Mouse (Mus musculus) lung, embryonic 15.5 days (tissue): ENCODE measurements at regions not wholly inside any gene's neighbourhood (a gene's known extent, or its start where the extent isn't known, plus 50 kb on each side); places are given as distances from the start of the nearest gene placed in this dataset.

ENCODE experiments used
- ATAC-seq: fragments of 200-750 bp; cut with Nextera tagmentation; 2 replicates; pipeline ENCODE4 v1.8.0; 2017; ENCODE audit warnings: moderate number of reproducible peaks, borderline replicate concordance; ENCODE audit not compliant: low FRiP score, low TSS enrichment; ENCODE audit errors: extremely low read depth
- H3K27ac ChIP-seq: fragments of 300-500 bp; sonication (generic); 2 replicates; pipeline ENCODE4 v1.5.1; 2015; ENCODE audit warnings: moderate library complexity, mild to moderate bottlenecking, inconsistent platforms
- H3K27me3 ChIP-seq: fragments of 300-500 bp; sonication (generic); 2 replicates; pipeline ENCODE4 v1.6.1; 2015; ENCODE audit warnings: inconsistent platforms
- H3K36me3 ChIP-seq: fragments of 300-500 bp; sonication (generic); 2 replicates; pipeline ENCODE4 v1.6.1; 2015; ENCODE audit warnings: inconsistent platforms
- H3K4me1 ChIP-seq: fragments of 300-500 bp; sonication (generic); 2 replicates; pipeline ENCODE4 v1.6.1; 2015; ENCODE audit warnings: inconsistent platforms
- H3K4me2 ChIP-seq: fragments of 300-500 bp; sonication (generic); 2 replicates; pipeline ENCODE4 v1.6.1; 2015; ENCODE audit warnings: inconsistent platforms, mild to moderate bottlenecking, moderate library complexity
- H3K4me3 ChIP-seq: fragments of 300-500 bp; sonication (generic); 2 replicates; pipeline ENCODE4 v1.5.1; 2015; ENCODE audit warnings: mild to moderate bottlenecking, inconsistent platforms
- H3K9ac ChIP-seq: fragments of 300-500 bp; sonication (generic); 2 replicates; pipeline ENCODE4 v1.6.1; 2015; ENCODE audit warnings: inconsistent platforms
- H3K9me3 ChIP-seq: fragments of 300-500 bp; sonication (generic); 2 replicates; pipeline ENCODE4 v1.6.1; 2016; ENCODE audit warnings: inconsistent platforms
- WGBS: fragments of 180-500 bp; shearing (Covaris S2); methylation state at CpG from one replicate; pipeline ENCODE4 v1.1.7; 2015; 5-methylcytosine and 5-hydroxymethylcytosine counted together

- WGBS: 88% methylated on average over 6 of the region's 6 CpGs
- Histone ChIP-seq H3K4me2 (no peak overlapping the region), H3K4me1 (no peaks in the 10 kb centered on the region), H3K4me3 (no peak overlapping the region), H3K9me3 (no peaks in the 10 kb centered on the region), H3K27me3 (no peaks in the 10 kb centered on the region), H3K36me3 (no peaks in the 10 kb centered on the region), H3K27ac (no peak overlapping the region), H3K9ac (no peak overlapping the region)
- no peak for ATAC-seq
Measured at GRCm38 (mm10) chr5:64485856-64486255, 317.3 kb upstream of the Klf3 start.

DNA sequence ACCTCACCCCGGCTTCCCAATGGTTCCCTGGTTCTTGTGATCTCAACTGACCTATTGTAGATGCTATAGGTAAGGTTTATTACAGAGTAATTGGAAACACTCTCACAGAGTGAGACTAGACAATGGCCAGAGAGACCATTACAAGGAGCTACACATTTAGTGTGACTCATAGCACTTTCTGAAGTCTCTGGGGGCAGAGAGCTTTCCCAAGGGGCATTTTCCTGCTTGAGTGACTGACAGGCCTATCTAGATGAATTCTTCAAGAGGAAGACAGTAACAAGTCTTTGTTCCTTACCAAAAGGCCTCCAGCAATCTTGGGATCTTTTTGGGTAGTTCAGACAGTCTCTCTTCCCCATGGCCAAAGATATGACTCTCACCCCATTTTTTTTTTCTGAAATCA lies 316.4 kb upstream of the Klf3 start:
- H3K9ac ChIP-seq: no peak overlapping the region
- no peaks in the 10 kb centered on the region for H3K4me1 ChIP-seq
- 100% methylated on average over 1 of the region's 1 CpGs for WGBS
- H3K36me3 ChIP-seq: no peaks in the 10 kb centered on the region
- H3K4me2 ChIP-seq: no peak overlapping the region
- no peak for ATAC-seq
- no peak overlapping the region for H3K27ac ChIP-seq
- no peaks in the 10 kb centered on the region for H3K27me3 ChIP-seq
- no peaks in the 10 kb centered on the region for H3K9me3 ChIP-seq
- H3K4me3 ChIP-seq: no peak overlapping the region

GRCm38 (mm10) chr5:64487698-64488398 lies 315.3 kb upstream of the Klf3 start:
- H3K36me3 ChIP-seq: no peaks in the 10 kb centered on the region
- H3K4me1 ChIP-seq: no peaks in the 10 kb centered on the region
- no peak overlapping the region for H3K4me3 ChIP-seq
- no peak overlapping the region for H3K9ac ChIP-seq
- no peak overlapping the region for H3K4me2 ChIP-seq
- H3K9me3 ChIP-seq: no peaks in the 10 kb centered on the region
- H3K27ac ChIP-seq: no peak overlapping the region
- no peak for ATAC-seq
- WGBS: 55% methylated on average over 14 of the region's 14 CpGs
- H3K27me3 ChIP-seq: no peaks in the 10 kb centered on the region

- 89% methylated on average over 4 of the region's 4 CpGs for WGBS
- Histone ChIP-seq H3K4me3 (no peak overlapping the region), H3K9ac (no peak overlapping the region), H3K4me2 (no peak overlapping the region), H3K27ac (no peak overlapping the region), H3K4me1 (no peaks in the 10 kb centered on the region), H3K27me3 (no peaks in the 10 kb centered on the region), H3K36me3 (no peaks in the 10 kb centered on the region), H3K9me3 (no peaks in the 10 kb centered on the region)
- ATAC-seq: no peak
Measured at GRCm38 (mm10) chr5:64489656-64490444, 313.3 kb upstream of the Klf3 start.

- no peaks in the 10 kb centered on the region for H3K36me3 ChIP-seq
- H3K27ac ChIP-seq: no peak overlapping the region
- no peaks in the 10 kb centered on the region for H3K9me3 ChIP-seq
- WGBS: 56% methylated on average over 5 of the region's 5 CpGs
- H3K4me3 ChIP-seq: no peak overlapping the region
- ATAC-seq: no peak
- no peak overlapping the region for H3K9ac ChIP-seq
- no peaks in the 10 kb centered on the region for H3K27me3 ChIP-seq
- H3K4me2 ChIP-seq: no peak overlapping the region
- no peaks in the 10 kb centered on the region for H3K4me1 ChIP-seq
Measured at GRCm38 (mm10) chr5:64490445-64490950, 312.7 kb upstream of the Klf3 start.

- H3K27me3 ChIP-seq: no peaks in the 10 kb centered on the region
- H3K27ac ChIP-seq: no peak overlapping the region
- 83% methylated on average over 4 of the region's 4 CpGs for WGBS
- H3K4me2 ChIP-seq: no peak overlapping the region
- H3K36me3 ChIP-seq: no peaks in the 10 kb centered on the region
- no peaks in the 10 kb centered on the region for H3K9me3 ChIP-seq
- no peaks in the 10 kb centered on the region for H3K4me1 ChIP-seq
- ATAC-seq: no peak
- no peak overlapping the region for H3K9ac ChIP-seq
- no peak overlapping the region for H3K4me3 ChIP-seq
Measured at GRCm38 (mm10) chr5:64494429-64494828, 308.8 kb upstream of the Klf3 start.

GRCm38 (mm10) chr5:64496853-64497252 lies 306.3 kb upstream of the Klf3 start:
- H3K4me1 ChIP-seq: no peaks in the 10 kb centered on the region
- H3K36me3 ChIP-seq: no peaks in the 10 kb centered on the region
- WGBS: 84% methylated on average over 4 of the region's 4 CpGs
- H3K4me2 ChIP-seq: no peak overlapping the region
- no peak overlapping the region for H3K4me3 ChIP-seq
- H3K9me3 ChIP-seq: no peaks in the 10 kb centered on the region
- H3K27me3 ChIP-seq: no peaks in the 10 kb centered on the region
- H3K9ac ChIP-seq: no peak overlapping the region
- no peak overlapping the region for H3K27ac ChIP-seq
- no peak for ATAC-seq

- no peak for ATAC-seq
- no peaks in the 10 kb centered on the region for H3K36me3 ChIP-seq
- H3K4me2 ChIP-seq: no peak overlapping the region
- H3K27me3 ChIP-seq: no peaks in the 10 kb centered on the region
- no peak overlapping the region for H3K9ac ChIP-seq
- H3K27ac ChIP-seq: no peak overlapping the region
- peaks cover 8% of the 10 kb centered on the region for H3K4me1 ChIP-seq
- no peak overlapping the region for H3K4me3 ChIP-seq
- H3K9me3 ChIP-seq: no peaks in the 10 kb centered on the region
- WGBS: 82% methylated on average over 5 of the region's 5 CpGs
Measured at GRCm38 (mm10) chr5:64498431-64498830, 304.8 kb upstream of the Klf3 start.

GRCm38 (mm10) chr5:64499131-64499530 lies 304.1 kb upstream of the Klf3 start:
- Histone ChIP-seq H3K4me1 (peaks cover 15% of the 10 kb centered on the region), H3K27ac (no peak overlapping the region), H3K27me3 (no peaks in the 10 kb centered on the region), H3K4me2 (no peak overlapping the region), H3K9me3 (no peaks in the 10 kb centered on the region), H3K4me3 (no peak overlapping the region), H3K36me3 (no peaks in the 10 kb centered on the region), H3K9ac (no peak overlapping the region)
- WGBS: 87% methylated on average over 3 of the region's 3 CpGs
- ATAC-seq: no peak

DNA sequence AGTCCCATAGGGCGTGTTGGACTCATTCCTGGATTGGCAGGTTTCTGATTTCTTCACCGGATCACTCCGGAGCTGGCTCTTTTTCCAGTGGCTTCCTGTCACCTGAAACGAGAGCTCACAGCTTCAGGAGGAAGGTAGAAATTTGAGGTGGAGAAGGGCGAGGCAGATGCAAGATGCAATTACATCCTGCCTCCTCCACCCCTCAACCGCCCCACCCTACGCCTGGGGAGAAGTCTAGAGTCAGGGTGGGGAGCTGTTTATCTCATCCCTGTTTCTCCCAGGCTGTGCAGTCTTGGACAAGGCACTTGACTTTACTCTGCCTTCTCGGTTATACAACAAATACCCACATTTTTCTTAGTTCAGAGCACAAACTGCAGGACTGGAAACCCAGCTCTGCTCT lies 302.8 kb upstream of the Klf3 start:
- H3K4me1 ChIP-seq: peaks cover 24% of the 10 kb centered on the region
- no peaks in the 10 kb centered on the region for H3K27me3 ChIP-seq
- no peak for ATAC-seq
- H3K9ac ChIP-seq: no peak overlapping the region
- 68% methylated on average over 8 of the region's 8 CpGs for WGBS
- H3K9me3 ChIP-seq: no peaks in the 10 kb centered on the region
- no peak overlapping the region for H3K4me3 ChIP-seq
- no peaks in the 10 kb centered on the region for H3K36me3 ChIP-seq
- H3K4me2 ChIP-seq: no peak overlapping the region
- no peak overlapping the region for H3K27ac ChIP-seq

GRCm38 (mm10) chr5:64500866-64501265 lies 302.3 kb upstream of the Klf3 start:
- peaks cover 29% of the 10 kb centered on the region for H3K4me1 ChIP-seq
- ATAC-seq: no peak
- 85% methylated on average over 4 of the region's 4 CpGs for WGBS
- H3K4me2 ChIP-seq: no peak overlapping the region
- H3K9ac ChIP-seq: no peak overlapping the region
- H3K9me3 ChIP-seq: no peaks in the 10 kb centered on the region
- no peaks in the 10 kb centered on the region for H3K36me3 ChIP-seq
- no peaks in the 10 kb centered on the region for H3K27me3 ChIP-seq
- H3K4me3 ChIP-seq: no peak overlapping the region
- no peak overlapping the region for H3K27ac ChIP-seq

DNA sequence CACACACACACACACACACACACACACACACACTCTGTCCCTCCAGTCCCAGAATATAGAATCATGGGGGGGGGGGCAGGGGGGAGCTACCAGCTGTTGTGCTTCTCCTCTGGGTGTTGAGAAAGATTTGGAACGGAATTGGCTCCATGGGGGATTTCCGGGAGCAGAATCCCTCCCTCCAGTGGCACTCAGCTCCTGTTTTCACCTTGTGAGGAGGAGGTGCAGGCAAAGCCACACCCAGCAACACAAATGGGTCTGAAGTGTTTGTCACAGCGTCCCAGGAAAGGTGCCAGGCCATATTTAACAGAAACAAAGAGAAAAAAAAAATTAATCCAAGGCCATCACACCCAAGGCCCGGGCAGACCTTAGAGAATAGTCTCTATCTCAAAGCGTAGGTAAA lies 301.4 kb upstream of the Klf3 start:
- no peak overlapping the region for H3K4me2 ChIP-seq
- 59% methylated on average over 5 of the region's 5 CpGs for WGBS
- H3K36me3 ChIP-seq: no peaks in the 10 kb centered on the region
- H3K27ac ChIP-seq: no peak overlapping the region
- no peak for ATAC-seq
- H3K4me3 ChIP-seq: no peak overlapping the region
- no peaks in the 10 kb centered on the region for H3K27me3 ChIP-seq
- H3K9ac ChIP-seq: no peak overlapping the region
- H3K9me3 ChIP-seq: no peaks in the 10 kb centered on the region
- H3K4me1 ChIP-seq: peaks cover 38% of the 10 kb centered on the region
